Mouse (Mus musculus) midbrain, embryonic 13.5 days (tissue): ENCODE data around the gene Mpdu1. TPM values are rescaled to one million over a fixed set of nuclear protein-coding genes. Genes with fewer than 3 reads are reported as not detected.
"Not testable (repeated sequence)": the region's sequence is repeated elsewhere in the genome, so short reads cannot be mapped to it uniquely, and the experiment has no call there.

Experiments
- ATAC-seq: fragments of 200-750 bp; cut with Nextera tagmentation; 2 replicates; pipeline ENCODE4 v1.8.0; 2017; ENCODE audit warnings: mild to moderate bottlenecking, moderate TSS enrichment, moderate library complexity
- H3K27ac ChIP-seq: fragments of 300-500 bp; sonication (generic); 2 replicates; pipeline ENCODE4 v1.5.1; 2015; ENCODE audit warnings: inconsistent platforms, mild to moderate bottlenecking, moderate library complexity
- H3K27me3 ChIP-seq: fragments of 300-500 bp; sonication (generic); 2 replicates; pipeline ENCODE4 v1.6.1; 2015; ENCODE audit warnings: mild to moderate bottlenecking, inconsistent platforms
- H3K36me3 ChIP-seq: fragments of 300-500 bp; sonication (generic); 2 replicates; pipeline ENCODE4 v1.6.1; 2015; ENCODE audit warnings: mild to moderate bottlenecking, inconsistent platforms
- H3K4me1 ChIP-seq: fragments of 300-500 bp; sonication (generic); replicated peaks from 2 replicates; pipeline ENCODE4 v1.6.1; 2015; ENCODE audit warnings: inconsistent platforms
- H3K4me2 ChIP-seq: fragments of 300-500 bp; sonication (generic); replicated peaks from 2 replicates; pipeline ENCODE4 v1.6.1; 2015; ENCODE audit warnings: moderate library complexity, mild to moderate bottlenecking, inconsistent platforms
- H3K4me3 ChIP-seq: fragments of 300-500 bp; sonication (generic); replicated peaks from 2 replicates; pipeline ENCODE4 v1.5.1; 2015; ENCODE audit warnings: mild to moderate bottlenecking, inconsistent platforms
- H3K9ac ChIP-seq: fragments of 300-500 bp; sonication (generic); replicated peaks from 2 replicates; pipeline ENCODE4 v1.6.1; 2015; ENCODE audit warnings: mild to moderate bottlenecking, inconsistent platforms
- H3K9me3 ChIP-seq: fragments of 300-500 bp; sonication (generic); 2 replicates; pipeline ENCODE4 v1.6.1; 2016; ENCODE audit warnings: mild to moderate bottlenecking, inconsistent platforms
- WGBS: fragments of 180-500 bp; shearing (Covaris S2); methylation state at CpG from one replicate; pipeline ENCODE4 v1.1.7; 2015; 5-methylcytosine and 5-hydroxymethylcytosine counted together
- polyA plus RNA-seq: library from polyadenylated mRNA; unstranded; fragments of >200 nt; fragmentation: Nextera tagmentation; extraction: Ambion mirVana; gene quantifications from 2 replicates; pipeline ENCODE4 v1.2.1, GENCODE M21; 2015

Gene Mpdu1
- polyA plus RNA-seq: 103 and 104 TPM in 2 replicates

DNA sequence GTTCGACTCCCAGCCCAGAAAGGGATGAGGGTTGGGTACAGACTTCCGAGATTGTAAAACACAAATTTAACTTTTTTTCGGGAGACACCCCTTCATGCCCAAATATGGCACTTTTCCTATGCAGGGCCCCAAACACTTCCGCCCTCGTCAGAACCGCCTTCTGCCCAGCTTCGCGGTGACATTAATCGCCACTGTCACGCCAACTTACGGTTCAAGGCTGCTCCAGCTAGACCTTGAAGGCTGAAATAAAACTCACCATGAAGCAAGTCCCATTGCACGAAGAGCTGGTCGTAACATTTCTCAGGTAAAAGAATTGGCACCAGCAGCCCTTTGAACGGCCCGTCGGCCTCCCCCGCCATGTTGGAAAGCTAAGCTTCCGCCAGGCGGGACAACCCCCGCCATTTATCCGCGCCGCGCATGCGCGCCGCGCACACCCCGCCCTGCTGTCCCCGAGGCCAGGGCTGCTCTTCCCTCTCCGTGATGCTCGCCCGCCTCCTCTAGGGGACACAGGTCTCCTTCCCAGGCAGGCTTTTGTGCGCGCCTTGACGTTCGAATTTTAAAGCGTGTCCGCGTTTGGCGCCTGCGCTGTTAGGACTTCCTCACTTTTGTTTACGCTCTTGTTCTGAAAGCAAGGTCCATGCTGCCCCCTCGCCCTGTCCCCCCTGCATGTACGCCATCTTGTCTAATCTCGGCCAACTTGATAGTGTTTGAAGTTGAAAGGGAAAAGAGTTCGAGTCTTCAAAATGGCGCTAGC, at the start of gene Mpdu1:
Gene Mpdu1 (minus strand): TSS at position 430 of the 754 bp plus-strand sequence.
- ATAC-seq: peak; percentile 97
- H3K4me2 ChIP-seq: peak within 1 kb of the TSS; percentile 61
- H3K36me3 ChIP-seq: peaks cover 60% of the 10 kb centered on the region

DNA sequence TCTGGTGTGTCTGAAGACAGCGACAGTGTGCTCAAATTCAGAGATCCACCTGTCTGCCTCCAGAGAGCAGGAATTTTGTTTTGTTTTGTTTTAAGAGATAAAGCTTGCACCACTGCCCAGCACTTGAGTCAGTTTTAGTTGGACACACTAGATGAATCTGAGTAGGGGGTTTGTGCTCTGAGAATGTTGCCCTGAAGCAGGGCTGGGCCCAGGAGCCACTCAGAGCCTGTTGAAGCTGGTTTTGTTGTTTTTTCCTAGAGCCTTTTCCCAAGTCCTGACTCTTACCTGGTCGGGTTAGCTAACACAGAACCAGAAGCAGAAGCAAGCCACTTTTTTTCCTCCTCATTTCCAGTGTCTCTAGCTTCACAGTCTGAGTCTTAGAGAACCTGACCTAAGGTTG, 48.6 kb upstream of the Mpdu1 start:
- WGBS: 80% methylated on average over 2 of the region's 2 CpGs

More for the DNA sequence above, at the start of gene Mpdu1:
- no peaks in the 10 kb centered on the region for H3K27me3 ChIP-seq
- H3K4me3 ChIP-seq: peak within 1 kb of the TSS; percentile 56
- peak within 1 kb of the TSS; percentile 95 for H3K27ac ChIP-seq
- H3K9ac ChIP-seq: peak within 1 kb of the TSS; percentile 73
- H3K4me1 ChIP-seq: peaks cover 28% of the 10 kb centered on the region
- WGBS: under 1% methylated on average over 48 of the region's 48 CpGs
- no peaks in the 10 kb centered on the region for H3K9me3 ChIP-seq

DNA sequence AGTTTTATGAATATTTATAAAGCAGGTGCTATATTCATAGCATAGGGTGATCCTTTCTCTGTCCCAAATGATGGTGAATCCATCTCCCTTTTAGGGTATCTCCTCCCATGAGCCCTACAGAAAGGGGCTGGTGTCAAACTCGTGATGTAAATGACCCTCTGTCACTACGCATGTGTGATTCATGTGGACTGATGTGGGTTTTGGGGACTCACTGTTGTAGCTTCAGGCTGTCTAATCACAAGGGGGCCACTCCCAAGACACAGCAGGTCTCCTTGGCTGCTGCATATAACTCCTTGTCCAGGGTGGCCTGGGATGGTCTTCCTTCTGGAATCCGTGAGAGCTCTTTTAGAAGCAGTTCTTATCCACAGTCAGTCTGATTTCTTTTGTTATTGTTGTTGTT, 48.0 kb upstream of the Mpdu1 start:
- Histone ChIP-seq H3K4me2 (no peak overlapping the region), H3K36me3 (no peaks in the 10 kb centered on the region), H3K4me3 (no peak overlapping the region), H3K9me3 (no peaks in the 10 kb centered on the region), H3K9ac (no peak overlapping the region), H3K4me1 (no peaks in the 10 kb centered on the region), H3K27me3 (no peaks in the 10 kb centered on the region), H3K27ac (no peak overlapping the region)
- no peak for ATAC-seq
- 70% methylated on average over 3 of the region's 3 CpGs for WGBS

More for the DNA sequence above, 48.6 kb upstream of the Mpdu1 start:
- Histone ChIP-seq H3K9ac (no peak overlapping the region), H3K9me3 (no peaks in the 10 kb centered on the region), H3K4me2 (no peak overlapping the region), H3K36me3 (no peaks in the 10 kb centered on the region), H3K4me1 (no peaks in the 10 kb centered on the region; the same call in 1 of the 2 replicates), H3K27ac (no peak overlapping the region), H3K4me3 (no peak overlapping the region), H3K27me3 (no peaks in the 10 kb centered on the region)
- no peak for ATAC-seq

DNA sequence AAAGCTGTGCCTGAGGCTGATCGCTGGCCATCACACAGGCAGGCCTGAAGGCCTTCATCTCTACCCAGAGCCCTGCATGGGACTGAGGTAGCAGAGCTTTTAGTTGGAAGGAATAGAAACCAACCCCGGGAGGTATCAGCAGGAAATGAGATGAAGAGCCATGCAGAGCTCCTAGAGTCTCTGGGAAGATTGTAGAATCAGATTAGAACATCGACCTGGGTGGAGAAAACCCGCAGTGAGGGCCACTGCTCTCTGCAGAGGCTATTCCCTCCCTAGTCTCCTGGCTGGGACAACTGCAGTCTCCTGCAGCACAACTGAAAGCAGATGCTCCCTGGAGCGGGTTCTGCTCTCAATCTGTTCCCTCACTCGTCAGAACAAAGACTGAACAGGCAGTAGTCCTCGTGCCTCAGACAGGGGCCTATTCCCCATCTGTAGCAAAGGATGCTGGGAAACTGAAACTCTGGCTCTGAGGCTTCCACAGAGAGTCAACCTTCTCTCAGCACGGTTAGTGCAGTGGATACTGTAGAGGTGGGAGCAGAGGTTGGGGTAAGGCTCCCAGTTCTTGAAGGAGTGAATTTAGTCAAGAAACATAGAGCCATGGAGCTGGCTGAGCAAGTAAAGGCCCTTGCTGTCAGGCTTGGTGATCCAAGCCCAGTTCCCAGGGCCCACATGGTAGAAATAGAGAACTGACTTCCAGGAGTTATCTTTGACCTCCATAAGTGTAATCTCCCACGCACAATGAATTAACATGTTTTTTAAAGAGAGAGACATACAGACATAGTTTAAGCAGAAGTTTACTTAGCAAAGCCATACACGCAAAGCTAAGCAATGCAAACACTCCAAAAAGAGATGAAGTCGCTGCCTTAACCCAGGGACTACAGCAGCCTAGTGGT, 47.4 kb upstream of the Mpdu1 start:
- no peaks in the 10 kb centered on the region for H3K36me3 ChIP-seq
- no peaks in the 10 kb centered on the region for H3K9me3 ChIP-seq
- H3K4me3 ChIP-seq: no peak overlapping the region
- no peak overlapping the region for H3K27ac ChIP-seq
- no peak overlapping the region for H3K9ac ChIP-seq
- no peaks in the 10 kb centered on the region for H3K4me1 ChIP-seq
- no peak for ATAC-seq
- no peaks in the 10 kb centered on the region for H3K27me3 ChIP-seq
- 55% methylated on average over 11 of the region's 11 CpGs for WGBS
- no peak overlapping the region for H3K4me2 ChIP-seq

DNA sequence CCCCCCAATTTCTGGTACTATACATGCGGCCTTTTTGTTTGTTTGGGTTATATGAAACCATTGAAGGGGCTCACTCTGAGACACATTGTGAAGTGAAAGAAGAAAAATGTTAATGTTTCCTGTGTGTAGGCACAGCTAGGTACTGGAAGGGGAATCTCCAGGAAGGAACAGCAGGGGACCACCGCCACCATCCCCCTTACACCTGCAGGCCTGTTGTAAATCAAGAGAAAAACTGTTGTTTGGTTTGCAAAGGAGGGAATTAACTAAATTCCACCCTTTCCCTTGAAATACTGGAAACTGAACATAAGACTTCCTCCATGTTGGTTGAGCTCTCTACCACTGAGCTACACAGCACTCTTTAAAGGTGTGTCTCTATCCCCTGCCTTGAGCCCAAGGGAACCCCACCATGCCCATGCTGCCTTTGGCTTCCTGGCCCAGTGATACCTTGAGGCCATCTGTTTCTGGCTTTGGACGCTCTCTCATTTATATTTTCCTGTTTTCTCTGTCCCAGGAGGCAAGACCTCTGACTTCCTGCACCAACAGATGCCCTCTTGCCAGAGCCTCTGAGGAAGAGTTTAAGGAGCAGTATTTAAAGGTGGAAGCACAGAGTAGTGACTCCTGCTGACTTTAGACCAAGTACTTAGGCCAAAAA, 46.3 kb upstream of the Mpdu1 start:
- H3K9me3 ChIP-seq: no peaks in the 10 kb centered on the region
- 92% methylated on average over 3 of the region's 3 CpGs for WGBS
- no peak overlapping the region for H3K27ac ChIP-seq
- H3K9ac ChIP-seq: no peak overlapping the region
- no peaks in the 10 kb centered on the region for H3K4me1 ChIP-seq
- ATAC-seq: no peak
- H3K4me3 ChIP-seq: no peak overlapping the region
- H3K4me2 ChIP-seq: no peak overlapping the region
- no peaks in the 10 kb centered on the region for H3K27me3 ChIP-seq
- H3K36me3 ChIP-seq: no peaks in the 10 kb centered on the region

DNA sequence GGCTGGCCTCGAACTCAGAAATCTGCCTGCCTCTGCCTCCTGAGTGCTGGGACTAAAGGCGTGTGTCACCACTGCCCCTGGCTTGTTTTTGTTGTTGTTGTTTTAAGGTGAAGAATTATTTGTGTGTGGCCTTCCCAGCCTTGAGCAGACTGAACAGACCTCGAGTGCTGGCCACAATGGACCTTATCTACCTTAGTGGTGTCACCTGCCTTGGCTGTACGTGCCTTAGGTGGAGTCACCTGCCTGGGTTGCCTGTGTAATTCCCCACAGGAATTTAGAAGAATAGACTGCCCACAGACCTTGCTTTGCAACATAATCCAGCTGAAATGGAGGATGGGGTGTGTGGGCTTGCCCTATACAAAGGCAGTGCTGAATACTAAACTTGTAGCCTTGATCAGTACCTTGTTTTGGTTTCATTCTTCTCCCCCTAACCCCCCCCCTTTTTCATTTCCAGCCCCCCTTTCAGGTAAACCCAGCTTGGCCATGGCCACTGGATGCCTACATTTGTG, 45.5 kb upstream of the Mpdu1 start:
- no peaks in the 10 kb centered on the region for H3K36me3 ChIP-seq
- no peak for ATAC-seq
- H3K4me3 ChIP-seq: no peak overlapping the region
- no peak overlapping the region for H3K27ac ChIP-seq
- 82% methylated on average over 4 of the region's 4 CpGs for WGBS
- H3K9me3 ChIP-seq: no peaks in the 10 kb centered on the region
- no peaks in the 10 kb centered on the region for H3K4me1 ChIP-seq
- H3K27me3 ChIP-seq: no peaks in the 10 kb centered on the region
- H3K9ac ChIP-seq: no peak overlapping the region
- H3K4me2 ChIP-seq: no peak overlapping the region

DNA sequence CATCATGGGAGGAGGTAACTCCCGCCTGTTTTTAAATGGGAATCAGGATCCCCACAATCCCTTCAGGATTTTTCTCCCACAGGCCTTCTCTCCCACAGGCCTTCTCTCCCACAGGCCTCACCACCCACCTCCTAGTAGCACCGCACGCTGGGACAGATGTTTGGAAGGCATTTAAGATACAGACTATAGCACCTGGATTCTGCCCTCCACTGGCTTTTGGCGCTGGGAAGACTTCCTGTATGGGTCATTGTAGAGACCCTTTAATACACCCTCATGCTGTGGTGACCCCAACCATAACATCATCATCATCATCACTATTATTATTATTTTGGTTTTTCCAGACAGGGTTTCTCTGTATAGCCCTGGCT, 45.0 kb upstream of the Mpdu1 start:
- Histone ChIP-seq H3K4me1 (no peaks in the 10 kb centered on the region), H3K4me3 (no peak overlapping the region), H3K9ac (no peak overlapping the region), H3K9me3 (no peaks in the 10 kb centered on the region), H3K27ac (no peak overlapping the region), H3K4me2 (no peak overlapping the region), H3K27me3 (no peaks in the 10 kb centered on the region), H3K36me3 (no peaks in the 10 kb centered on the region)
- 92% methylated on average over 4 of the region's 4 CpGs for WGBS
- no peak for ATAC-seq

DNA sequence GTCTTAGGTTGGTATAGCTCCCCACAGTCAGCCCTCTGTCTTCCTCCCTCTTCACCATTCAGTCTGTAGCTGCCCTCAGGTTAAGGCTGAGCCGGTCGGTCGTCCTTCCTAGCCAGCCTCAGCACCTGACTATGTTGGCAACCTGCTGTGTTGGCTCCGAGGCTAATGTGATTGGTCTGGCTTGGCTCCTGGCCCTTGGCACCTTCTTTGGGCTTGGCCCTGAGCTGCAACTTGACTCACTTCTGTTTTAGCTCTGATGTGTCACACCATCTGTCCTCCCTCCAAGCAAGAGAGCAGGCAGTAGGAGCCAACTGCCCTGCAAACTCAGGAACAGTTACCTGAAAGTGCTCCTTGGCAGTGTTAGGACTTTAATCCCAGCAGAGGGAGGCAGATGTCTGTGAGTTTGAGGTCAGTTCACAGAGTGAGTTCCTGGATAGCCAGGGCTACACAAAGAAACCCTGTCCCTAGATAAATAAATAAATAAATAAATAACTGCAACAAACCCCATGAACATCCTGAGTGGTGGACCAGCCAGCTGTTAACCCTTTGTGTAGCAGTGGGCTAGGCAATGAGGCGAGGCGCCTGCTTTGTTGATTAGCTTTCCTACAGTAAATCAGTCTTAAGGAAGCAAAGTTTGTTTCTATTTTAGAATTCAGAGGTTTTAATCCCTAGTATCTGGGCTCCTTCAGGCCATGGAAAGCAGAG, 44.5 kb upstream of the Mpdu1 start:
- Histone ChIP-seq H3K4me3 (no peak overlapping the region), H3K27me3 (no peaks in the 10 kb centered on the region), H3K4me2 (no peak overlapping the region), H3K36me3 (no peaks in the 10 kb centered on the region), H3K9ac (no peak overlapping the region), H3K9me3 (no peaks in the 10 kb centered on the region), H3K4me1 (no peaks in the 10 kb centered on the region), H3K27ac (no peak overlapping the region)
- 51% methylated on average over 6 of the region's 6 CpGs for WGBS
- no peak for ATAC-seq

DNA sequence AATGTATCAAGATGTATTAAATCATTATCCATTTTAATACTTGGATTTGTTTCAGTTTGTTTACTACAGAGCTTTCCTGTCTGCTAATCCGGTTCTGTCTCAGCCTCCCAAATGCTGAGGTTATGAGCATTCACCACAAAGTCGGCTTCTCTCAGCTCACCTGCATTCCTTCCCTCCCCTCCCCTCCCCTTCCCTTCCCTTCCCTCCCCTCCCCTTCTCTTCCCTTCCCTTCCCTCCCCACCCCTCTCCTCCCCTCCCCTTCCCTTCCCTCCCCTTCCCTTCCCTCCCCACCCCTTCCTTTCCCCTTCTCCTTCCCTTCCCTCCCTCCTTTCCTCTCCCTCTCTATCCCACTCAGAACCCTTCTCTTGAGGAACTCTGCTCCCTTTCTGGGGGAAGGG, 42.2 kb upstream of the Mpdu1 start:
- 62% methylated on average over 2 of the region's 2 CpGs for WGBS
- Histone ChIP-seq H3K4me3 (no peak overlapping the region), H3K9me3 (no peaks in the 10 kb centered on the region), H3K36me3 (no peaks in the 10 kb centered on the region), H3K27me3 (no peaks in the 10 kb centered on the region), H3K4me1 (no peaks in the 10 kb centered on the region), H3K9ac (no peak overlapping the region), H3K4me2 (no peak overlapping the region), H3K27ac (no peak overlapping the region)
- ATAC-seq: no peak

DNA sequence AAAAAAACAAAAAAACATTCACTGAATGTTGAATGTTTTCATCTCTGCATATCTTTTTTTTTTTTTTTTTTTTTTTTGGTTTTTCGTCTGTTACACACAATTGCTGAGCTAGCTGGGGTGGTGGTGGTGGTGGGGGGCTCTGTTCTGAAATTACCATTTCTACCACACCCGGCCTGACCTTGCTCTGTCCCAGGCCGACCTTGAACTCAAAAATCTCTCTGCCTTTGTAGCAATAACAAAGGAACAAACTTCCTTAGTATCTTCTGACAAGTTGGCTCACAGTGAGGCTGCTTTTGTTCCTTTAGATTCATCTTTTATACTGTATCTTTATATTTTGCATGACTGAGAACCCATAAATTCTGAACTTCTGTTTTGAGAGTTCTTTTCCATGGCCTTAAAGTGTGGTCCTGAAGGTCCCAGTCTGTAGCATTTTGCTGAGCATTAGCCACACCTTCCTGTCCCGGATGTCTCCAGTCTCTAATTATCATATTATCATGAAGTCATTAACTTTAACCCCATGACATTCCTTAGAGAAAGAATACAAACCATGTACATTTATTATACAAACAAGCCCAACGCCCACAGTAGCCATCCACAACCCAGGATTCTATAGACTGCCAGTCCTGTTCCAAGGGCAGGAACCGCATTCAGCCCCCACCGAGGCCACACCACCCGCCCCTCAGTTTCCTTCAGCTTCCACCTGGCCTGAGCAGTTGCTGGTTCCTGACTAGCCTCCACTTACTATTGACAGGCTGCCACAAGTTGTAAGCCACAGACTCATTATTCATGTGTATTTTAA, 41.6 kb upstream of the Mpdu1 start:
- Histone ChIP-seq H3K27me3 (no peaks in the 10 kb centered on the region), H3K4me3 (no peak overlapping the region), H3K9ac (no peak overlapping the region), H3K36me3 (no peaks in the 10 kb centered on the region), H3K4me1 (no peaks in the 10 kb centered on the region), H3K9me3 (no peaks in the 10 kb centered on the region), H3K27ac (no peak overlapping the region), H3K4me2 (no peak overlapping the region)
- ATAC-seq: no peak
- WGBS: 74% methylated on average over 8 of the region's 8 CpGs

DNA sequence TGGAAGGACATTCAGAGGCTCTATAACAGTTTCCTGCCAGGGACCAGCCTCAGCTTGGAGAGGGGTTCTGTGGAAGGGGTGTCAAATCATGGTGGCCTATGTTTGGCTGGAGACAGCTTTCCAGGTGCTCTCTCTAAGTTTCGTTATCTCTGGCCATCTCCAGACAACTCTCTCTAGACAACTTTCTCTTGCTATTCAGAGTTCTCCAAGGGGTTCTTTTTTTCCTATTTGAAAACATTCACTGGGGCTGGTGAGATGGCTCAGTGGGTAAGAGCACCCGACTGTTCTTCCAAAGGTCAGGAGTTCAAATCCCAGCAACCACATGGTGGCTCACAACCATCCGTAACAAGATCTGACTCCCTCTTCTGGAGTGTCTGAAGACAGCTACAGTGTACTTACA, 40.9 kb upstream of the Mpdu1 start:
- H3K9me3 ChIP-seq, H3K4me3 ChIP-seq, ATAC-seq, H3K27ac ChIP-seq, H3K36me3 ChIP-seq, H3K4me1 ChIP-seq, H3K27me3 ChIP-seq, H3K9ac ChIP-seq, H3K4me2 ChIP-seq: not testable (repeated sequence)
- 78% methylated on average over 3 of the region's 3 CpGs for WGBS
